Mouse (Mus musculus) limb, embryonic 13.5 days (tissue): ENCODE measurements around the gene Spata45. TPM values are rescaled to one million over a fixed set of nuclear protein-coding genes. Genes with fewer than 3 reads are reported as not detected.

Source experiments
- ATAC-seq: fragments of 200-750 bp; cut with Nextera tagmentation; 2 replicates; pipeline ENCODE4 v1.8.0; 2017; ENCODE audit warnings: low read depth, moderate number of reproducible peaks, moderate TSS enrichment; ENCODE audit not compliant: low FRiP score
- H3K27ac ChIP-seq: fragments of 300-500 bp; sonication (generic); 2 replicates; pipeline ENCODE4 v1.5.1; 2015; ENCODE audit warnings: inconsistent platforms, mild to moderate bottlenecking, moderate library complexity
- H3K27me3 ChIP-seq: fragments of 300-500 bp; sonication (generic); 2 replicates; pipeline ENCODE4 v1.6.1; 2015; ENCODE audit warnings: mild to moderate bottlenecking, inconsistent platforms
- H3K36me3 ChIP-seq: fragments of 300-500 bp; sonication (generic); 2 replicates; pipeline ENCODE4 v1.6.1; 2015; ENCODE audit warnings: inconsistent platforms, mild to moderate bottlenecking, moderate library complexity
- H3K4me1 ChIP-seq: fragments of 300-500 bp; sonication (generic); 2 replicates; pipeline ENCODE4 v1.6.1; 2015; ENCODE audit warnings: inconsistent platforms
- H3K4me2 ChIP-seq: fragments of 300-500 bp; sonication (generic); replicated peaks from 2 replicates; pipeline ENCODE4 v1.6.1; 2015; ENCODE audit warnings: inconsistent platforms, mild to moderate bottlenecking, moderate library complexity
- H3K4me3 ChIP-seq: fragments of 300-500 bp; sonication (generic); 2 replicates; pipeline ENCODE4 v1.5.1; 2015; ENCODE audit warnings: moderate library complexity, mild to moderate bottlenecking, inconsistent platforms
- H3K9ac ChIP-seq: fragments of 300-500 bp; sonication (generic); 2 replicates; pipeline ENCODE4 v1.6.1; 2015; ENCODE audit warnings: mild to moderate bottlenecking, inconsistent platforms
- H3K9me3 ChIP-seq: fragments of 300-500 bp; sonication (generic); 2 replicates; pipeline ENCODE4 v1.6.1; 2016; ENCODE audit warnings: inconsistent platforms
- WGBS: fragments of 180-500 bp; shearing (Covaris S2); methylation state at CpG from one replicate; pipeline ENCODE4 v1.1.7; 2015; 5-methylcytosine and 5-hydroxymethylcytosine counted together
- polyA plus RNA-seq: library from polyadenylated mRNA; unstranded; fragments of >200 nt; fragmentation: Nextera tagmentation; extraction: Ambion mirVana; gene quantifications from 2 replicates; pipeline ENCODE4 v1.2.1, GENCODE M21; 2015

Spata45 gene
- polyA plus RNA-seq, 1 experiment from 2014 or later, result not detected

- Histone ChIP-seq H3K36me3 (peaks cover 83% of the 10 kb centered on the region), H3K4me3 (no peak overlapping the region), H3K4me2 (no peak overlapping the region), H3K4me1 (no peaks in the 10 kb centered on the region), H3K9me3 (no peaks in the 10 kb centered on the region), H3K27ac (no peak overlapping the region), H3K9ac (no peak overlapping the region), H3K27me3 (no peaks in the 10 kb centered on the region)
- ATAC-seq, result no peak
- 89% methylated on average over 6 of the region's 6 CpGs for WGBS
These were observed 35.2 kb downstream of the Spata45 start for GRCm38 (mm10) chr1:191071613-191072012.

GRCm38 (mm10) chr1:191072329-191072913, 36.0 kb downstream of the Spata45 start:
- peaks cover 85% of the 10 kb centered on the region for H3K36me3 ChIP-seq
- no peaks in the 10 kb centered on the region for H3K27me3 ChIP-seq
- H3K27ac ChIP-seq, result no peak overlapping the region
- no peaks in the 10 kb centered on the region for H3K4me1 ChIP-seq
- H3K9ac ChIP-seq, result no peak overlapping the region
- no peaks in the 10 kb centered on the region for H3K9me3 ChIP-seq
- ATAC-seq, result no peak
- H3K4me2 ChIP-seq, result no peak overlapping the region
- 94% methylated on average over 16 of the region's 16 CpGs for WGBS
- no peak overlapping the region for H3K4me3 ChIP-seq

GRCm38 (mm10) chr1:191073001-191073400, 36.6 kb downstream of the Spata45 start:
- Histone ChIP-seq H3K9ac (no peak overlapping the region), H3K36me3 (peaks cover 87% of the 10 kb centered on the region), H3K27me3 (no peaks in the 10 kb centered on the region), H3K4me1 (no peaks in the 10 kb centered on the region), H3K4me3 (no peak overlapping the region), H3K9me3 (no peaks in the 10 kb centered on the region), H3K27ac (no peak overlapping the region), H3K4me2 (no peak overlapping the region)
- no peak for ATAC-seq
- 85% methylated on average over 6 of the region's 6 CpGs for WGBS

- Histone ChIP-seq H3K27ac (no peak overlapping the region), H3K4me1 (no peaks in the 10 kb centered on the region), H3K4me3 (no peak overlapping the region), H3K9ac (no peak overlapping the region), H3K27me3 (no peaks in the 10 kb centered on the region), H3K9me3 (no peaks in the 10 kb centered on the region), H3K36me3 (peaks cover 87% of the 10 kb centered on the region), H3K4me2 (no peak overlapping the region)
- ATAC-seq, result no peak
- WGBS, result 88% methylated on average over 4 of the region's 4 CpGs
These were observed 37.0 kb downstream of the Spata45 start for GRCm38 (mm10) chr1:191073486-191073885.

- ATAC-seq, result no peak
These were observed 38.9 kb downstream of the Spata45 start for GRCm38 (mm10) chr1:191075199-191075883.

GRCm38 (mm10) chr1:191083230-191083629, 46.8 kb downstream of the Spata45 start:
- WGBS, result 86% methylated on average over 8 of the region's 8 CpGs
- Histone ChIP-seq H3K4me2 (no peak overlapping the region), H3K36me3 (peaks cover 65% of the 10 kb centered on the region), H3K4me3 (no peak overlapping the region), H3K9me3 (no peaks in the 10 kb centered on the region), H3K27me3 (no peaks in the 10 kb centered on the region), H3K27ac (no peak overlapping the region), H3K9ac (no peak overlapping the region), H3K4me1 (no peaks in the 10 kb centered on the region)
- no peak for ATAC-seq

More at GRCm38 (mm10) chr1:191075199-191075883, 38.9 kb downstream of the Spata45 start:
- no peak overlapping the region for H3K9ac ChIP-seq
- H3K4me3 ChIP-seq, result no peak overlapping the region
- H3K4me1 ChIP-seq, result no peaks in the 10 kb centered on the region
- no peak overlapping the region for H3K4me2 ChIP-seq
- H3K27me3 ChIP-seq, result no peaks in the 10 kb centered on the region
- no peak overlapping the region for H3K27ac ChIP-seq
- H3K9me3 ChIP-seq, result no peaks in the 10 kb centered on the region
- 59% methylated on average over 10 of the region's 10 CpGs for WGBS
- peaks cover 84% of the 10 kb centered on the region for H3K36me3 ChIP-seq

- Histone ChIP-seq H3K4me3 (no peak overlapping the region), H3K27me3 (no peaks in the 10 kb centered on the region), H3K36me3 (peaks cover 50% of the 10 kb centered on the region), H3K9me3 (no peaks in the 10 kb centered on the region), H3K9ac (no peak overlapping the region), H3K4me2 (no peak overlapping the region), H3K27ac (no peak overlapping the region), H3K4me1 (no peaks in the 10 kb centered on the region)
- no peak for ATAC-seq
- WGBS, result 71% methylated on average over 5 of the region's 5 CpGs
These were observed 48.6 kb downstream of the Spata45 start for GRCm38 (mm10) chr1:191084951-191085559.

- no peak overlapping the region for H3K4me2 ChIP-seq
- no peak overlapping the region for H3K27ac ChIP-seq
- H3K36me3 ChIP-seq, result peaks cover 44% of the 10 kb centered on the region
- H3K4me3 ChIP-seq, result no peak overlapping the region
- no peak for ATAC-seq
- no peaks in the 10 kb centered on the region for H3K4me1 ChIP-seq
- WGBS, result 78% methylated on average over 12 of the region's 12 CpGs
- no peak overlapping the region for H3K9ac ChIP-seq
- no peaks in the 10 kb centered on the region for H3K9me3 ChIP-seq
- no peaks in the 10 kb centered on the region for H3K27me3 ChIP-seq
These were observed 49.2 kb downstream of the Spata45 start for GRCm38 (mm10) chr1:191085597-191085996.

GRCm38 (mm10) chr1:191086304-191086878, 50.0 kb downstream of the Spata45 start:
- WGBS, result 80% methylated on average over 7 of the region's 7 CpGs
- no peak overlapping the region for H3K9ac ChIP-seq
- no peaks in the 10 kb centered on the region for H3K27me3 ChIP-seq

GRCm38 (mm10) chr1:191086960-191087359, 50.5 kb downstream of the Spata45 start:
- no peak overlapping the region for H3K4me3 ChIP-seq
- H3K4me2 ChIP-seq, result no peak overlapping the region
- H3K27me3 ChIP-seq, result no peaks in the 10 kb centered on the region
- no peak for ATAC-seq
- peaks cover 36% of the 10 kb centered on the region for H3K36me3 ChIP-seq
- no peaks in the 10 kb centered on the region for H3K9me3 ChIP-seq
- WGBS, result 76% methylated on average over 8 of the region's 8 CpGs
- no peak overlapping the region for H3K9ac ChIP-seq
- no peaks in the 10 kb centered on the region for H3K4me1 ChIP-seq
- H3K27ac ChIP-seq, result no peak overlapping the region; the same call in 1 of the 2 replicates

More at GRCm38 (mm10) chr1:191086304-191086878, 50.0 kb downstream of the Spata45 start:
- Histone ChIP-seq H3K36me3 (peaks cover 41% of the 10 kb centered on the region), H3K4me3 (no peak overlapping the region), H3K4me1 (no peaks in the 10 kb centered on the region), H3K27ac (no peak overlapping the region; the same call in 1 of the 2 replicates), H3K9me3 (no peaks in the 10 kb centered on the region), H3K4me2 (no peak overlapping the region)
- ATAC-seq, result no peak

GRCm38 (mm10) chr1:191087955-191088354, 51.5 kb downstream of the Spata45 start:
- Histone ChIP-seq H3K4me1 (no peaks in the 10 kb centered on the region), H3K27ac (no peak overlapping the region), H3K36me3 (peaks cover 26% of the 10 kb centered on the region), H3K27me3 (no peaks in the 10 kb centered on the region), H3K4me2 (no peak overlapping the region), H3K4me3 (no peak overlapping the region), H3K9me3 (no peaks in the 10 kb centered on the region), H3K9ac (no peak overlapping the region)
- no peak for ATAC-seq
- WGBS, result 82% methylated on average over 5 of the region's 5 CpGs

GRCm38 (mm10) chr1:191089355-191089754, 52.9 kb downstream of the Spata45 start:
- no peaks in the 10 kb centered on the region for H3K4me1 ChIP-seq
- ATAC-seq, result no peak
- no peak overlapping the region for H3K4me3 ChIP-seq
- no peak overlapping the region for H3K9ac ChIP-seq
- H3K36me3 ChIP-seq, result peaks cover 13% of the 10 kb centered on the region; the same call in 1 of the 2 replicates
- no peak overlapping the region for H3K27ac ChIP-seq
- no peaks in the 10 kb centered on the region for H3K27me3 ChIP-seq
- H3K9me3 ChIP-seq, result no peaks in the 10 kb centered on the region
- WGBS, result 78% methylated on average over 6 of the region's 6 CpGs
- no peak overlapping the region for H3K4me2 ChIP-seq
